Mouse (Mus musculus) CH12.LX (cell line): ENCODE measurements around the gene Hap1. TPM values are rescaled to one million over a fixed set of nuclear protein-coding genes. Genes with fewer than 3 reads are reported as not detected.
A peak's percentile ranks its signal among the peaks of the same experiment; 100 is the strongest.
"Not testable (repeated sequence)": the region's sequence is repeated elsewhere in the genome, so short reads cannot be mapped to it uniquely, and the experiment has no call there.

Source experiments
- DNase-seq: peaks from one replicate; pipeline ENCODE4 v3.0.0-alpha.2; 2013; ENCODE audit errors: extremely low read depth
- H3K27ac ChIP-seq: 2 replicates; pipeline ENCODE4 v1.5.1; 2012; ENCODE audit warnings: low read depth, mild to moderate bottlenecking, control low read depth, moderate library complexity; ENCODE audit not compliant: insufficient read depth
- H3K27me3 ChIP-seq: replicated peaks from 2 replicates; pipeline ENCODE3; 2012; ENCODE audit warnings: inconsistent platforms
- H3K36me3 ChIP-seq, 2 experiments: replicated peaks in 1 of 2; 2 replicates each; pipeline versions ENCODE3 to v1.6.1; 2012; ENCODE audit warnings: inconsistent platforms in 1 of 2, low read length in 1 of 2, mild to moderate bottlenecking in 1 of 2, mixed read lengths in 1 of 2, moderate library complexity in 1 of 2; ENCODE audit not compliant: control insufficient read depth in 1 of 2, insufficient read depth in 1 of 2
- H3K4me1 ChIP-seq, 2 experiments: 2 replicates each; pipeline ENCODE4 v1.6.1; 2012; ENCODE audit warnings: inconsistent platforms in 1 of 2, moderate library complexity in 1 of 2; ENCODE audit not compliant: insufficient read depth in 2 of 2, control insufficient read depth in 1 of 2
- H3K4me2 ChIP-seq: 2 replicates; pipeline ENCODE4 v1.6.1; 2012; ENCODE audit warnings: low read depth, mild to moderate bottlenecking, control low read depth; ENCODE audit not compliant: poor library complexity, insufficient read depth, severe bottlenecking
- H3K4me3 ChIP-seq, 3 experiments: fragments of 150-350 bp in 1 of 3; sonication (generic) in 1 of 3; replicated peaks in 1 of 3; 2 replicates each; pipeline versions ENCODE3 to v1.5.1; 2011 to 2012; ENCODE audit warnings: low read depth in 2 of 3, low read length in 2 of 3, mild to moderate bottlenecking in 2 of 3, moderate library complexity in 2 of 3, control low read depth in 1 of 3, improper control_type of control experiment in 1 of 3, inconsistent platforms in 1 of 3, mixed read lengths in 1 of 3; ENCODE audit not compliant: poor library complexity in 1 of 3
- H3K79me2 ChIP-seq: replicated peaks from 2 replicates; pipeline ENCODE4 v1.6.1; 2012; ENCODE audit warnings: mild to moderate bottlenecking, moderate library complexity; ENCODE audit not compliant: control insufficient read depth, poor library complexity, insufficient read depth, severe bottlenecking; ENCODE audit errors: extremely low read depth
- H3K9ac ChIP-seq: 2 replicates; pipeline ENCODE4 v1.6.1; 2012; ENCODE audit warnings: low read depth, mild to moderate bottlenecking, control low read depth, moderate library complexity; ENCODE audit not compliant: insufficient read depth
- H3K9me3 ChIP-seq: replicated peaks from 2 replicates; pipeline ENCODE3; 2012; ENCODE audit warnings: low read length, inconsistent platforms, mixed read lengths
- BHLHE40 ChIP-seq: IDR thresholded peaks from 2 replicates; pipeline ENCODE4 v1.6.1; 2011; ENCODE audit warnings: mild to moderate bottlenecking, low read depth, low read length, improper control_type of control experiment
- CHD1 ChIP-seq: IDR thresholded peaks from 2 replicates; pipeline ENCODE4 v1.6.1; 2012; ENCODE audit warnings: low read depth, low read length, improper control_type of control experiment, inconsistent platforms
- CHD2 ChIP-seq: IDR thresholded peaks from 2 replicates; pipeline ENCODE4 v1.6.1; 2011; ENCODE audit warnings: low read length, improper control_type of control experiment
- CTCF ChIP-seq, 2 experiments: IDR thresholded peaks in 1 of 2; conservative IDR thresholded peaks in 1 of 2; 2 replicates each; pipeline ENCODE4 v1.5.1; 2011 to 2012; ENCODE audit warnings: low read depth in 2 of 2, low read length in 2 of 2, improper control_type of control experiment in 1 of 2, inconsistent platforms in 1 of 2, mild to moderate bottlenecking in 1 of 2, moderate library complexity in 1 of 2
- ELF1 ChIP-seq: IDR thresholded peaks from 2 replicates; pipeline ENCODE4 v1.6.1; 2014; ENCODE audit warnings: low read depth, mild to moderate bottlenecking, inconsistent platforms, low read length, improper control_type of control experiment
- EP300 ChIP-seq: IDR thresholded peaks from 2 replicates; pipeline ENCODE4 v1.6.1; 2011; ENCODE audit warnings: low read length, improper control_type of control experiment
- ETS1 ChIP-seq: conservative IDR thresholded peaks from 2 replicates; pipeline ENCODE4 v1.6.1; 2012; ENCODE audit warnings: low read depth, mild to moderate bottlenecking, inconsistent platforms, low read length, improper control_type of control experiment, moderate library complexity
- GABPA ChIP-seq: IDR thresholded peaks from 2 replicates; pipeline ENCODE4 v1.6.1; 2012; ENCODE audit warnings: low read depth, low read length, improper control_type of control experiment, inconsistent platforms; ENCODE audit not compliant: insufficient replicate concordance
- HCFC1 ChIP-seq: IDR thresholded peaks from 2 replicates; pipeline ENCODE4 v1.6.1; 2012; ENCODE audit warnings: low read depth, mild to moderate bottlenecking, inconsistent platforms, low read length, improper control_type of control experiment
- JUN ChIP-seq: IDR thresholded peaks from 2 replicates; pipeline ENCODE4 v1.6.1; 2011; ENCODE audit warnings: low read depth, mild to moderate bottlenecking, low read length, improper control_type of control experiment, moderate library complexity; ENCODE audit not compliant: insufficient read depth
- JUND ChIP-seq: conservative IDR thresholded peaks from 2 replicates; pipeline ENCODE4 v1.6.1; 2011; ENCODE audit warnings: low read depth, low read length, improper control_type of control experiment
- KAT2A ChIP-seq: IDR thresholded peaks from 2 replicates; pipeline ENCODE4 v1.6.1; 2012; ENCODE audit warnings: low read length, improper control_type of control experiment, inconsistent platforms; ENCODE audit not compliant: insufficient replicate concordance
- MAFK ChIP-seq: IDR thresholded peaks from 2 replicates; pipeline ENCODE4 v1.6.1; 2011; ENCODE audit warnings: low read length, improper control_type of control experiment; ENCODE audit not compliant: insufficient replicate concordance
- MAX ChIP-seq: IDR thresholded peaks from 2 replicates; pipeline ENCODE4 v1.6.1; 2011; ENCODE audit warnings: low read length, improper control_type of control experiment
- MAZ ChIP-seq: IDR thresholded peaks from 2 replicates; pipeline ENCODE4 v1.6.1; 2012; ENCODE audit warnings: low read depth, mild to moderate bottlenecking, inconsistent platforms, low read length, improper control_type of control experiment, moderate library complexity
- MEF2A ChIP-seq: IDR thresholded peaks from 2 replicates; pipeline ENCODE4 v1.6.1; 2014; ENCODE audit warnings: low read depth, mild to moderate bottlenecking, inconsistent platforms, low read length, improper control_type of control experiment, borderline replicate concordance
- MYC ChIP-seq: IDR thresholded peaks from 2 replicates; pipeline ENCODE4 v1.6.1; 2011; ENCODE audit warnings: low read depth, mild to moderate bottlenecking, improper control_type of control experiment, low read length
- NELFE ChIP-seq: IDR thresholded peaks from 2 replicates; pipeline ENCODE4 v1.6.1; 2011; ENCODE audit warnings: low read depth, low read length, improper control_type of control experiment
- NRF1 ChIP-seq: IDR thresholded peaks from 2 replicates; pipeline ENCODE4 v1.6.1; 2014; ENCODE audit warnings: low read depth, mild to moderate bottlenecking, inconsistent platforms, low read length, improper control_type of control experiment, moderate library complexity
- POLR2A ChIP-seq: IDR thresholded peaks from 2 replicates; pipeline ENCODE4 v1.6.1; 2011; ENCODE audit warnings: low read depth, mild to moderate bottlenecking, improper control_type of control experiment, low read length
- RAD21 ChIP-seq: IDR thresholded peaks from 2 replicates; pipeline ENCODE4 v1.6.1; 2011; ENCODE audit warnings: low read depth, mild to moderate bottlenecking, low read length, improper control_type of control experiment, moderate library complexity
- RCOR1 ChIP-seq: conservative IDR thresholded peaks from 2 replicates; pipeline ENCODE4 v1.6.1; 2012; ENCODE audit warnings: low read depth, mild to moderate bottlenecking, inconsistent platforms, low read length, improper control_type of control experiment
- SIN3A ChIP-seq: IDR thresholded peaks from 2 replicates; pipeline ENCODE4 v1.6.1; 2012; ENCODE audit warnings: low read length, improper control_type of control experiment, inconsistent platforms
- SMC3 ChIP-seq: IDR thresholded peaks from 2 replicates; pipeline ENCODE4 v1.6.1; 2011; ENCODE audit warnings: low read depth, low read length, improper control_type of control experiment
- TBP ChIP-seq: conservative IDR thresholded peaks from 2 replicates; pipeline ENCODE4 v1.6.1; 2011; ENCODE audit warnings: low read depth, low read length, improper control_type of control experiment
- UBTF ChIP-seq: IDR thresholded peaks from 2 replicates; pipeline ENCODE4 v1.6.1; 2012; ENCODE audit warnings: low read depth, mild to moderate bottlenecking, inconsistent platforms, low read length, improper control_type of control experiment, moderate library complexity
- USF1 ChIP-seq: IDR thresholded peaks from 2 replicates; pipeline ENCODE4 v1.6.1; 2014; ENCODE audit warnings: low read depth, mild to moderate bottlenecking, inconsistent platforms, low read length, improper control_type of control experiment
- USF2 ChIP-seq: conservative IDR thresholded peaks from 2 replicates; pipeline ENCODE4 v1.6.1; 2011; ENCODE audit warnings: low read depth, low read length, improper control_type of control experiment
- ZC3H11A ChIP-seq: IDR thresholded peaks from 2 replicates; pipeline ENCODE4 v1.6.1; 2012; ENCODE audit warnings: low read depth, mild to moderate bottlenecking, inconsistent platforms, low read length, improper control_type of control experiment
- ZKSCAN1 ChIP-seq: IDR thresholded peaks from 2 replicates; pipeline ENCODE4 v1.6.1; 2012; ENCODE audit warnings: low read depth, inconsistent platforms, low read length, improper control_type of control experiment, borderline replicate concordance
- ZMIZ1 ChIP-seq: IDR thresholded peaks from 2 replicates; pipeline ENCODE4 v1.6.1; 2012; ENCODE audit warnings: low read depth, mild to moderate bottlenecking, inconsistent platforms, low read length, improper control_type of control experiment
- dilution Hi-C: fragments of 300-500 bp; cut with MboI; formaldehyde crosslinking; loops from 2 replicates; pipeline ENCODE4 v1.14.3; 2020; ENCODE audit warnings: low sequenced_read_pairs; ENCODE audit not compliant: extremely low pct_unique_long_range_greater_than_20kb, extremely low pct_ligation_motif_present
- in situ Hi-C: fragments of 300-500 bp; cut with MboI; formaldehyde crosslinking; loops from 3 replicates; pipeline ENCODE4 v1.14.3; 2019; ENCODE audit warnings: low sequenced_read_pairs, low pct_ligation_motif_present, low pct_unique_long_range_greater_than_20kb, mixed read lengths
- polyA plus RNA-seq: library from polyadenylated mRNA; unstranded; fragments of >175 nt; gene quantifications from 2 replicates; pipeline ENCODE4 v1.2.1, GENCODE M21; 2012; ENCODE audit warnings: low read depth; ENCODE audit not compliant: insufficient read length
- total RNA-seq, 2 experiments: library from RNA; depleted of rRNA; stranded (reverse); fragments of 300-350 nt in 1 of 2; fragments of >200 nt in 1 of 2; gene quantifications; 2 replicates each; pipeline ENCODE4 v1.2.3; 2012 to 2014

The Hap1 gene
- total and polyA plus RNA-seq, 3 experiments, result 0.34 TPM; not detected in 2

DNA sequence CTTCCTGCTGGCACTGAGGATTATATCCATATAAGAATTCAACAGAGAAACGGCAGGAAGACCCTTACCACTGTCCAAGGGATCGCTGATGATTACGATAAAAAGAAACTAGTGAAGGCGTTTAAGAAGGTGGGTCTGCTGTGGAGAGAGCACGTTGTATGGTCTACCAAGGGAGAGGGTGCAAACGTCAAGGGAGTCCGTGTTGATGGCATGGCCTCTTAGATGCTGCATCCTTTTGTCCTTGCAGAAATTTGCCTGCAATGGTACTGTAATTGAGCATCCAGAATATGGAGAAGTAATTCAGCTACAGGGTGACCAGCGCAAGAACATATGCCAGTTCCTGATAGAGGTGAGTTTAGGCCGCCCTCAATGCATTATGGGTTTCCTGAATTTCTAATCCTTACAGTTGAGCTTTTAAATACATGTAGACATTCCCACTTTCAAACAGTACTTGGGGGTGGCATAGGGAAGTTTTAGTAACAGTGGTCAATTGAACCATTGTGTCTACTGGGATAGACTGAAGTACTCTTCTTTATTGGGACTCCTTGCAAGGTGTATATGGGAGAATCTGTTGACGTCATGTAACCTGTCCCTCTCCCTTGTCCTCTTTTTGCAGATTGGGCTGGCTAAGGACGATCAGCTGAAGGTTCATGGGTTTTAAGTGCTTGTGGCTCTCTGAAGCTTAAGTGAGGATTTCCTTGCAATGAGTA is 35.1 kb downstream of the Hap1 start:
- in situ Hi-C loops, DNase-seq, dilution Hi-C loops, H3K9me3 ChIP-seq, H3K27me3 ChIP-seq: not testable (repeated sequence)
- peak overlapping the region; percentile 85 for H3K4me2 ChIP-seq
- H3K36me3 ChIP-seq, result peaks cover 20 to 23% of the 10 kb centered on the region in 2 experiments
- H3K4me1 ChIP-seq, result peaks cover 2 to 15% of the 10 kb centered on the region in 2 experiments; a peak in 2 of 4 replicates
- peak overlapping the region; percentile 39; the same call in 1 of the 2 replicates for H3K27ac ChIP-seq
- H3K79me2 ChIP-seq, result peaks cover 19% of the 10 kb centered on the region
- H3K9ac ChIP-seq, result peak overlapping the region; percentile 88
- peak overlapping the region; percentile 65 to 81 (median 73) for H3K4me3 ChIP-seq
- 0 out of 2 replicates have a peak, but pooled peaks have one; percentile 8 for TF ChIP-seq BHLHE40

GRCm38 (mm10) chr11:100320172-100320630 is 35.7 kb downstream of the Hap1 start:
- in situ Hi-C loops (no loop called here), dilution Hi-C loops (no loop called here)
- Histone ChIP-seq H3K4me3 (peak overlapping the region; percentile 65 to 81 (median 73)), H3K27ac (peak overlapping the region; percentile 84), H3K4me1 (peaks cover 2 to 15% of the 10 kb centered on the region in 2 experiments; a peak in 2 of 4 replicates), H3K27me3 (peaks cover 12% of the 10 kb centered on the region), H3K9me3 (no peaks in the 10 kb centered on the region), H3K4me2 (no peak overlapping the region), H3K79me2 (peaks cover 19% of the 10 kb centered on the region), H3K36me3 (peaks cover 20 to 23% of the 10 kb centered on the region in 2 experiments), H3K9ac (peak overlapping the region; percentile 97)
- peak; percentile 99 for DNase-seq
- TF ChIP-seq KAT2A (peak; percentile 84; the same call in 1 of the 2 replicates), POLR2A (peak; percentile 95), ZMIZ1 (peak; percentile 98), NELFE (peak; percentile 91), CHD2 (peak; percentile 55; the same call in 1 of the 2 replicates), SMC3 (no peak), MAFK (no peak), SIN3A (peak; percentile 91), MAX (peak; percentile 99), MYC (peak; percentile 97), MAZ (peak; percentile 99), CHD1 (0 out of 2 replicates have a peak, but pooled peaks have one; percentile 35), HCFC1 (peak; percentile 82), JUN (no peak), CTCF (conservative IDR thresholded peaks at IDR 0.05 in 1 of 2, IDR thresholded peaks at IDR 0.05 in 1 of 2; ENCODE audit: low read depth in 2 of 2, low read length in 2 of 2) (0 out of 4 replicates have a peak, but pooled peaks of 1 of the 2 experiments have one; percentile 4), ELF1 (peak; percentile 94), RCOR1 (peak; percentile 71; the same call in 1 of the 2 replicates), MEF2A (peak; percentile 83), NRF1 (peak; percentile 68), ZKSCAN1 (no peak), USF2 (peak; percentile 91), GABPA (peak; percentile 56; the same call in 1 of the 2 replicates), JUND (no peak), USF1 (peak; percentile 95), ETS1 (peak; percentile 85), UBTF (peak; percentile 36; the same call in 1 of the 2 replicates), TBP (0 out of 2 replicates have a peak, but pooled peaks have one; percentile 19), EP300 (no peak), ZC3H11A (no peak), RAD21 (no peak)
